Mouse (Mus musculus) erythroblast, embryonic 14.5 days (primary cell): ENCODE results near the gene Cdk11b.

Experiments used
- GATA1 ChIP-seq: IDR thresholded peaks from 2 replicates; pipeline ENCODE4 v1.6.1; 2012; ENCODE audit warnings: low read length, inconsistent platforms, mixed read lengths
- TAL1 ChIP-seq: IDR thresholded peaks from 3 replicates; pipeline ENCODE4 v1.6.1; 2012; ENCODE audit warnings: low read length, inconsistent platforms, mixed read lengths

DNA sequence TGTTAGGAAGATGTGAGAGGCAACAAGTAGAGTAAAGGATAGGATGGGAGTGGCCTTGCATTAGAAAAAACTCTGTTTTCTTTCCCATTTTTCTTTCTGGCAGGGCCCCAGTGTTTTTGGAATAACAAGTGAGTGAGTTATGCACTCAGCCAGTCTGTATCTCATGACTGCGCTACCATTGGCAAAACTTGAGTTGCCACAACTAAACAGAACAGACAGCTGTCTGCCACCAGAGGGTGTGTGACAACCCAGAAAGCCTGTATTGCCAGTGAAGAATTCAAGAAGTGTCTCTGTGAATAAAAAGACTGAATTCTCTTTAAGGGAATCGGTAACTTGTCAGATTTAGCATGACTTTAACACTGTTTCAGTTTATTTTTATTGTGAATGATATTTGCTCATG, 51.3 kb downstream of the Cdk11b start:
- TF ChIP-seq GATA1, result no peak
- no peak for TF ChIP-seq TAL1
